Mouse (Mus musculus): Measurements from ENCODE around the gene Hdgfl2. TPM values are rescaled to one million over a fixed set of nuclear protein-coding genes. Genes with fewer than 3 reads are reported as not detected.
"Not testable (repeated sequence)": the region's sequence is repeated elsewhere in the genome, so short reads cannot be mapped to it uniquely, and the experiment has no call there.

Hdgfl2 gene
- polyA plus RNA-seq, 1 experiment from 2014 or later, result 27.7 TPM

- Histone ChIP-seq H3K4me2 (ENCODE audit: low read depth, low read length) (no peak overlapping the region), H3K27me3 (ENCODE audit: insufficient read depth, low read length) (no peaks in the 10 kb centered on the region), H3K9ac (replicated peaks) (no peak overlapping the region), H3K4me3 (ENCODE audit: low read depth, low read length) (no peak overlapping the region), H3K36me3 (replicated peaks; ENCODE audit: insufficient read depth, low read length) (peaks cover 52% of the 10 kb centered on the region), H3K4me1 (ENCODE audit: insufficient read depth) (no peaks in the 10 kb centered on the region), H3K9me3 (ENCODE audit: low read length) (no peaks in the 10 kb centered on the region), H3K27ac (ENCODE audit: low read depth) (no peak overlapping the region)
- ATAC-seq (no peak), DNase-seq (no peak)
- WGBS (ENCODE audit: insufficient replicate concordance), result 54% methylated on average over 4 of the region's 4 CpGs
- TF ChIP-seq EP300 (IDR thresholded peaks at IDR 0.05; ENCODE audit: low read depth) (no peak), CTCF (IDR thresholded peaks at IDR 0.05; ENCODE audit: low read depth) (no peak)
Measured at GRCm38 (mm10) chr17:56055945-56056678, 23.3 kb upstream of the Hdgfl2 start.

GRCm38 (mm10) chr17:56057381-56058120 lies 21.9 kb upstream of the Hdgfl2 start:
- Histone ChIP-seq H3K36me3 (replicated peaks; ENCODE audit: insufficient read depth, low read length) (peaks cover 54% of the 10 kb centered on the region), H3K4me1 (ENCODE audit: insufficient read depth) (no peaks in the 10 kb centered on the region)

GRCm38 (mm10) chr17:56062081-56062480 lies 17.4 kb upstream of the Hdgfl2 start:
- Histone ChIP-seq H3K9me3 (ENCODE audit: low read length) (no peaks in the 10 kb centered on the region), H3K9ac (replicated peaks) (no peak overlapping the region), H3K36me3 (replicated peaks; ENCODE audit: insufficient read depth, low read length) (peaks cover 80% of the 10 kb centered on the region), H3K4me3 (ENCODE audit: low read depth, low read length) (no peak overlapping the region), H3K4me1 (ENCODE audit: insufficient read depth) (no peaks in the 10 kb centered on the region), H3K4me2 (ENCODE audit: low read depth, low read length) (no peak overlapping the region), H3K27me3 (ENCODE audit: insufficient read depth, low read length) (no peaks in the 10 kb centered on the region), H3K27ac (ENCODE audit: low read depth) (no peak overlapping the region)
- DNase-seq (no peak), ATAC-seq (no peak)
- 93% methylated on average over 7 of the region's 7 CpGs for WGBS (ENCODE audit: insufficient replicate concordance)
- no peak for TF ChIP-seq CTCF (IDR thresholded peaks at IDR 0.05; ENCODE audit: low read depth)
- TF ChIP-seq EP300 (IDR thresholded peaks at IDR 0.05; ENCODE audit: low read depth), result no peak

More at GRCm38 (mm10) chr17:56057381-56058120, 21.9 kb upstream of the Hdgfl2 start:
- H3K9ac ChIP-seq (replicated peaks), result no peak overlapping the region
- H3K4me2 ChIP-seq (ENCODE audit: low read depth, low read length), result no peak overlapping the region
- no peak for DNase-seq
- TF ChIP-seq EP300 (IDR thresholded peaks at IDR 0.05; ENCODE audit: low read depth) (no peak), CTCF (IDR thresholded peaks at IDR 0.05; ENCODE audit: low read depth) (no peak)
- ATAC-seq, result no peak
- H3K27ac ChIP-seq (ENCODE audit: low read depth), result no peak overlapping the region
- no peaks in the 10 kb centered on the region for H3K27me3 ChIP-seq (ENCODE audit: insufficient read depth, low read length)
- H3K4me3 ChIP-seq (ENCODE audit: low read depth, low read length), result no peak overlapping the region
- WGBS (ENCODE audit: insufficient replicate concordance), result 88% methylated on average over 11 of the region's 11 CpGs
- H3K9me3 ChIP-seq (ENCODE audit: low read length), result no peaks in the 10 kb centered on the region

DNA sequence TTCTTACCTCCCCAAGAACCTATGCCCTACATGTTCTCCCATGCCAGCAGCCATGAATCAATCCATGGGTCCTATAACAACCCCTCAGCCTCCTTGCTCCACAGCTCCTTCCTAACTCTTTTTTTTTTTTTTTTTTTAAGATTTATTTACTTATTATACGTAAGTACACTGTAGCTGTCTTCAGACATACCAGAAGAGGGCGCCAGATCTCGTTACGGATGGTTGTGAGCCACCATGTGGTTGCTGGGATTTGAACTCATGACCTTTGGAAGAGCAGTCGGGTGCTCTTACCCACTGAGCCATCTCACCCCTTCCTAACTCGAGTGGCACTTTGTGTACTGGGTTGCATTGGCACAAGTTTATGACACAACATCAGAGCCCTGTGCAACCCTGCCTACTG lies 13.7 kb upstream of the Hdgfl2 start:
- TF ChIP-seq CTCF (IDR thresholded peaks at IDR 0.05; ENCODE audit: low read depth), result peak; percentile 33; the same call in 1 of the 2 replicates
- not testable (repeated sequence) for H3K9ac ChIP-seq (replicated peaks); H3K4me3 ChIP-seq (ENCODE audit: low read depth, low read length); ATAC-seq; H3K27me3 ChIP-seq (ENCODE audit: insufficient read depth, low read length); H3K27ac ChIP-seq (ENCODE audit: low read depth); H3K4me2 ChIP-seq (ENCODE audit: low read depth, low read length); DNase-seq; H3K4me1 ChIP-seq (ENCODE audit: insufficient read depth); H3K9me3 ChIP-seq (ENCODE audit: low read length)
- H3K36me3 ChIP-seq (replicated peaks; ENCODE audit: insufficient read depth, low read length), result peaks cover 91% of the 10 kb centered on the region
- 86% methylated on average over 6 of the region's 6 CpGs for WGBS (ENCODE audit: insufficient replicate concordance)

- no peak for ATAC-seq
- Histone ChIP-seq H3K4me1 (ENCODE audit: insufficient read depth) (no peaks in the 10 kb centered on the region), H3K9me3 (ENCODE audit: low read length) (no peaks in the 10 kb centered on the region), H3K27ac (ENCODE audit: low read depth) (no peak overlapping the region), H3K4me2 (ENCODE audit: low read depth, low read length) (no peak overlapping the region), H3K27me3 (ENCODE audit: insufficient read depth, low read length) (no peaks in the 10 kb centered on the region), H3K9ac (replicated peaks) (no peak overlapping the region), H3K4me3 (ENCODE audit: low read depth, low read length) (no peak overlapping the region), H3K36me3 (replicated peaks; ENCODE audit: insufficient read depth, low read length) (peaks cover 93% of the 10 kb centered on the region)
- no peak for TF ChIP-seq CTCF (IDR thresholded peaks at IDR 0.05; ENCODE audit: low read depth)
- no peak for TF ChIP-seq EP300 (IDR thresholded peaks at IDR 0.05; ENCODE audit: low read depth)
- no peak for DNase-seq
Measured at GRCm38 (mm10) chr17:56066451-56066850, 13.0 kb upstream of the Hdgfl2 start.

GRCm38 (mm10) chr17:56069066-56069465 lies 10.4 kb upstream of the Hdgfl2 start:
- Histone ChIP-seq H3K9me3 (ENCODE audit: low read length) (no peaks in the 10 kb centered on the region), H3K36me3 (replicated peaks; ENCODE audit: insufficient read depth, low read length) (peaks cover 79% of the 10 kb centered on the region), H3K27me3 (ENCODE audit: insufficient read depth, low read length) (no peaks in the 10 kb centered on the region), H3K4me2 (ENCODE audit: low read depth, low read length) (no peak overlapping the region), H3K27ac (ENCODE audit: low read depth) (no peak overlapping the region), H3K4me1 (ENCODE audit: insufficient read depth) (peaks cover 4% of the 10 kb centered on the region), H3K4me3 (ENCODE audit: low read depth, low read length) (no peak overlapping the region), H3K9ac (replicated peaks) (no peak overlapping the region)
- 94% methylated on average over 14 of the region's 14 CpGs for WGBS (ENCODE audit: insufficient replicate concordance)
- no peak for ATAC-seq
- no peak for DNase-seq
- TF ChIP-seq EP300 (IDR thresholded peaks at IDR 0.05; ENCODE audit: low read depth), result no peak
- TF ChIP-seq CTCF (IDR thresholded peaks at IDR 0.05; ENCODE audit: low read depth), result no peak

All from liver, postnatal 0 days (tissue).